Mouse (Mus musculus) thymus, adult 2 months (tissue): ENCODE measurements around the gene Bax. TPM values are rescaled to one million over a fixed set of nuclear protein-coding genes. Genes with fewer than 3 reads are reported as not detected.
"Not testable (repeated sequence)": the region's sequence is repeated elsewhere in the genome, so short reads cannot be mapped to it uniquely, and the experiment has no call there.

Experiments used
- DNase-seq: peaks from one replicate; pipeline ENCODE4 v3.0.0; 2021
- H3K27ac ChIP-seq: fragments of 200-500 bp; 2 replicates; pipeline ENCODE4 v1.5.1; 2012; ENCODE audit warnings: low read length, control low read depth; ENCODE audit not compliant: control insufficient read depth, insufficient read depth
- H3K27me3 ChIP-seq: fragments of 200-500 bp; 2 replicates; pipeline ENCODE4 v1.6.1; 2012; ENCODE audit warnings: mild to moderate bottlenecking, low read length, moderate library complexity, mixed read lengths; ENCODE audit not compliant: control insufficient read depth, insufficient read depth
- H3K36me3 ChIP-seq: fragments of 200-500 bp; 2 replicates; pipeline ENCODE4 v1.6.1; 2012; ENCODE audit warnings: mild to moderate bottlenecking, low read length, moderate library complexity; ENCODE audit not compliant: control insufficient read depth, insufficient read depth
- H3K4me1 ChIP-seq: fragments of 200-500 bp; replicated peaks from 2 replicates; pipeline ENCODE4 v1.6.1; 2012; ENCODE audit warnings: low read length; ENCODE audit not compliant: control insufficient read depth, insufficient read depth
- H3K4me3 ChIP-seq: fragments of 200-500 bp; 2 replicates; pipeline ENCODE4 v1.5.1; 2012; ENCODE audit warnings: mild to moderate bottlenecking, low read length, control low read depth, moderate library complexity; ENCODE audit not compliant: control insufficient read depth, insufficient read depth
- CTCF ChIP-seq: fragments of 200-500 bp; IDR thresholded peaks from 2 replicates; pipeline ENCODE4 v1.5.1; 2012; ENCODE audit warnings: mild to moderate bottlenecking, control low read depth, low read length, moderate library complexity, borderline replicate concordance; ENCODE audit not compliant: control insufficient read depth, poor library complexity, insufficient read depth; ENCODE audit errors: extremely low read depth
- POLR2A ChIP-seq: fragments of 200-500 bp; IDR thresholded peaks from 2 replicates; pipeline ENCODE4 v1.6.1; 2012; ENCODE audit warnings: mild to moderate bottlenecking, low read length, control low read depth, moderate library complexity; ENCODE audit not compliant: control insufficient read depth, poor library complexity, insufficient read depth; ENCODE audit errors: extremely low read depth
- WGBS: fragments of 180-500 bp; shearing (Covaris S2); methylation state at CpG from one replicate; pipeline ENCODE4 v1.1.7; 2018; 5-methylcytosine and 5-hydroxymethylcytosine counted together
- polyA plus RNA-seq: library from polyadenylated mRNA; depleted of rRNA; stranded (reverse); fragments of >200 nt; gene quantifications from 2 replicates; pipeline ENCODE4 v1.2.3, GENCODE M21; 2012

The Bax gene
- polyA plus RNA-seq, 1 experiment: 184 TPM

- Histone ChIP-seq H3K27me3 (no peaks in the 10 kb centered on the region), H3K4me1 (peaks cover 10% of the 10 kb centered on the region), H3K36me3 (no peaks in the 10 kb centered on the region; the same call in none of the 2 replicates), H3K27ac (no peak overlapping the region), H3K4me3 (no peak overlapping the region)
- DNase-seq: no peak
- TF ChIP-seq CTCF (no peak), POLR2A (no peak)
- 71% methylated on average over 9 of the region's 9 CpGs for WGBS
Measured at GRCm38 (mm10) chr7:45490822-45491221, 24.1 kb upstream of the Bax start.

GRCm38 (mm10) chr7:45489578-45489977 lies 22.9 kb upstream of the Bax start:
- Histone ChIP-seq H3K27me3 (no peaks in the 10 kb centered on the region), H3K36me3 (no peaks in the 10 kb centered on the region; the same call in none of the 2 replicates), H3K27ac (no peak overlapping the region), H3K4me3 (no peak overlapping the region), H3K4me1 (peaks cover 10% of the 10 kb centered on the region)
- 92% methylated on average over 7 of the region's 7 CpGs for WGBS
- DNase-seq: no peak
- TF ChIP-seq CTCF (no peak), POLR2A (no peak)

GRCm38 (mm10) chr7:45488293-45489204 lies 21.9 kb upstream of the Bax start, which contains the start of gene Dhdh:
Gene Dhdh (minus strand): TSS chr7:45488805.
- Histone ChIP-seq H3K4me1 (peaks cover 10% of the 10 kb centered on the region), H3K36me3 (no peaks in the 10 kb centered on the region), H3K4me3 (peak within 1 kb of the TSS; percentile 38), H3K27me3 (no peaks in the 10 kb centered on the region), H3K27ac (no peak within 1 kb of the TSS)
- TF ChIP-seq POLR2A (no peak), CTCF (no peak)
- peak; percentile 33 for DNase-seq
- 17% methylated on average over 38 of the region's 38 CpGs for WGBS

- Histone ChIP-seq H3K4me3 (no peak overlapping the region), H3K36me3 (no peaks in the 10 kb centered on the region), H3K27ac (no peak overlapping the region), H3K27me3 (no peaks in the 10 kb centered on the region), H3K4me1 (peaks cover 10% of the 10 kb centered on the region)
- 90% methylated on average over 11 of the region's 11 CpGs for WGBS
- no peak for TF ChIP-seq POLR2A
- no peak for TF ChIP-seq CTCF
- DNase-seq: no peak
Measured at GRCm38 (mm10) chr7:45487861-45488292, 21.2 kb upstream of the Bax start.

GRCm38 (mm10) chr7:45486761-45487415 lies 20.2 kb upstream of the Bax start, which contains the start of gene Gm45808:
Gene Gm45808 (minus strand): TSS chr7:45486811.
- DNase-seq: no peak
- TF ChIP-seq POLR2A (no peak), CTCF (no peak)
- 91% methylated on average over 12 of the region's 12 CpGs for WGBS
- Histone ChIP-seq H3K27ac (no peak within 1 kb of the TSS), H3K36me3 (no peaks in the 10 kb centered on the region), H3K27me3 (no peaks in the 10 kb centered on the region), H3K4me3 (no peak within 1 kb of the TSS), H3K4me1 (peaks cover 10% of the 10 kb centered on the region)

- WGBS: 87% methylated on average over 7 of the region's 7 CpGs
- TF ChIP-seq POLR2A (no peak), CTCF (no peak)
Measured at GRCm38 (mm10) chr7:45486158-45486557, 19.5 kb upstream of the Bax start.

GRCm38 (mm10) chr7:45484985-45485384 lies 18.3 kb upstream of the Bax start:
- not testable (repeated sequence) for H3K36me3 ChIP-seq, H3K4me3 ChIP-seq, H3K4me1 ChIP-seq, DNase-seq, H3K27ac ChIP-seq, H3K27me3 ChIP-seq
- WGBS: 94% methylated on average over 5 of the region's 5 CpGs

More at GRCm38 (mm10) chr7:45486158-45486557, 19.5 kb upstream of the Bax start:
- no peak for DNase-seq
- Histone ChIP-seq H3K27ac (no peak overlapping the region), H3K4me3 (no peak overlapping the region), H3K36me3 (no peaks in the 10 kb centered on the region), H3K4me1 (peaks cover 8% of the 10 kb centered on the region), H3K27me3 (no peaks in the 10 kb centered on the region)
